Mouse (Mus musculus): ENCODE results near the gene Smyd3.

- no peak for TF ChIP-seq CTCF (IDR thresholded peaks at IDR 0.05; ENCODE audit: insufficient read depth, low read depth, low read length)
- no peak for TF ChIP-seq POLR2A (IDR thresholded peaks at IDR 0.05; ENCODE audit: insufficient read depth, low read depth, low read length)
These were observed 299.8 kb downstream of the Smyd3 start for GRCm38 (mm10) chr1:179218061-179218460.

All from olfactory bulb, adult 2 months (tissue).